Comparison of ENCODE assay signal across 9 mouse cellular contexts in the genomic region with DNA sequence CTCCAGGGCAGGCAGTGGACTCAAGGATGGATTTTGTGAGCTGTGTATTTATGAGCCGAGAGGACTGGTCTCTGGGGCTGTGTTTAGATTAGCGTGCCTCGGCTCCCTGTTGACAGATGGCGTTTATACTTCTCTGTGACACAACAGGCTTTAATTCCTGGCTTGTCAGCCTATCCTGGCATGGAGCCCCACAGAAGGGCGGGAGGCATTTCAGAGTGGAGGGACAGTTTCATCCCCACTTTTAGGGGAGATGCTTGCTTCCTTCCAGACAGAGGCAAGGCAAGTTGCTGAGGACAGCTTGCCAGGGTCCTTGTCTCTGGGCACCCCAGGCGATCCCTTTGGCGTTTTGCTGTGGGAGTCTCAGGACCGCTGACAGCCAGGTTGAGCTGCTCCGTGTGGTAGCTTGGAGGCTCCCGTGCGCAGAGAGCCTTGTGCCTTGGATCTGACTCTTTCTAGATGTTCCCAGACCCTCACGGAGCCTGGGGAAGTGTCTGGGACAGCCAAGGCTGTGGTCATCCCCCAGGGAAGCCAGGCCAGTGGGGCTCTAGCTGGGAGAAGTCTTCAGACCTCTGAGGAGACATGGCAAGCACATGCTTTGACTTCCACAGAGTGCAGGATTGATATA. TPM values are rescaled to one million over a fixed set of nuclear protein-coding genes. Genes with fewer than 3 reads are reported as not detected.
DNase-seq lines count a peak whose midpoint lies in the region; ATAC-seq lines count a peak whose summit lies in the region.
"Had no signal": no experiment of that assay in that cellular context is flagged by ENCODE, and none has a peak within 500 bp of the region (broad histone marks: within the 10 kb centered on the region; RNA-seq: fewer than 3 reads in every experiment).

No protein-coding gene starts in this region.

- H3K27me3 ChIP-seq in forebrain, embryonic 14.5 days (replicated peaks; ENCODE audit: control insufficient read depth, insufficient read depth, low read length) = no peaks in the 10 kb centered on the region
- H3K27me3 ChIP-seq in forebrain, embryonic 12.5 days = no peaks in the 10 kb centered on the region
- H3K27me3 ChIP-seq in stomach, embryonic 16.5 days (ENCODE audit: control insufficient read depth, insufficient read depth, low read length) = no peaks in the 10 kb centered on the region

- peaks cover 3% of the 10 kb centered on the region; the same call in 1 of the 2 replicates for H3K4me1 ChIP-seq in forebrain, embryonic 14.5 days (ENCODE audit: control insufficient read depth, insufficient read depth, low read length)
- H3K4me1 ChIP-seq in forebrain, embryonic 12.5 days = no peaks in the 10 kb centered on the region
- H3K4me1 ChIP-seq in stomach, embryonic 16.5 days (ENCODE audit: control insufficient read depth, insufficient read depth, low read length) = peaks cover 33% of the 10 kb centered on the region

- no peaks in the 10 kb centered on the region for H3K36me3 ChIP-seq in forebrain, embryonic 14.5 days (ENCODE audit: control insufficient read depth, insufficient read depth, low read length)
- no peaks in the 10 kb centered on the region for H3K36me3 ChIP-seq in forebrain, embryonic 12.5 days (replicated peaks)
- H3K36me3 ChIP-seq in stomach, embryonic 16.5 days (ENCODE audit: control insufficient read depth, insufficient read depth, low read length) = no peaks in the 10 kb centered on the region

- ATAC-seq in forebrain, embryonic 14.5 days = peak; percentile 76; the same call in 1 of the 2 replicates
- no peak for ATAC-seq in forebrain, embryonic 12.5 days (ENCODE audit: low FRiP score)
- ATAC-seq in stomach, embryonic 16.5 days (ENCODE audit: insufficient read depth, low FRiP score) = peak; percentile 77
- ATAC-seq in inflammation-experienced regulatory T-cells, adult 6 months = no peak

- intact Hi-C loops in left cerebral cortex, postnatal 25 days (cut with DNase I) = loop anchor here (10.0 kb wide), 1 partner anchor 607 kb away; no protein-coding TSS in a partner anchor

- H3K4me3 ChIP-seq in forebrain, embryonic 14.5 days (ENCODE audit: low read depth, low read length) = no peak overlapping the region
- no peak overlapping the region for H3K4me3 ChIP-seq in forebrain, embryonic 12.5 days (replicated peaks)
- no peak overlapping the region for H3K4me3 ChIP-seq in stomach, embryonic 16.5 days (replicated peaks; ENCODE audit: low read length)

- 52% methylated on average over 12 of the region's 12 CpGs for WGBS in forebrain, embryonic 14.5 days
- 67% methylated on average over 12 of the region's 12 CpGs for WGBS in forebrain, embryonic 12.5 days
- 32% methylated on average over 12 of the region's 12 CpGs for WGBS in stomach, embryonic 16.5 days

- H3K27ac ChIP-seq in forebrain, embryonic 14.5 days (ENCODE audit: low read depth, low read length) = 0 out of 2 replicates have a peak overlapping the region, but pooled peaks have one; percentile 23
- H3K27ac ChIP-seq in forebrain, embryonic 12.5 days = no peak overlapping the region
- H3K27ac ChIP-seq in stomach, embryonic 16.5 days (ENCODE audit: low read length) = peak overlapping the region; percentile 61
- H3K27ac ChIP-seq: macrophage had no signal

- H3K9me3 ChIP-seq in forebrain, embryonic 14.5 days (replicated peaks; ENCODE audit: control insufficient read depth, low read length) = no peaks in the 10 kb centered on the region
- H3K9me3 ChIP-seq in forebrain, embryonic 12.5 days = no peaks in the 10 kb centered on the region
- no peaks in the 10 kb centered on the region for H3K9me3 ChIP-seq in stomach, embryonic 16.5 days (replicated peaks; ENCODE audit: control insufficient read depth, low read length)

- H3K4me2 ChIP-seq in forebrain, embryonic 14.5 days (ENCODE audit: low read length) = no peak overlapping the region
- no peak overlapping the region for H3K4me2 ChIP-seq in forebrain, embryonic 12.5 days
- H3K4me2 ChIP-seq in stomach, embryonic 16.5 days (ENCODE audit: low read depth, low read length) = peak overlapping the region; percentile 9; the same call in 1 of the 2 replicates

- H3K9ac ChIP-seq in forebrain, embryonic 14.5 days (ENCODE audit: low read length) = no peak overlapping the region
- no peak overlapping the region; the same call in 1 of the 2 replicates for H3K9ac ChIP-seq in forebrain, embryonic 12.5 days
- H3K9ac ChIP-seq in stomach, embryonic 16.5 days (ENCODE audit: low read length) = peak overlapping the region; percentile 46

- DNase-seq in forebrain, embryonic 14.5 days (ENCODE audit: low spot score) = peak; percentile 79
- peak; percentile 25 for DNase-seq in retina, adult 2 months (ENCODE audit: low read depth, low spot score)
- no peak for DNase-seq in retina, embryonic 14.5 days (ENCODE audit: low spot score)
- peak; percentile 25 for DNase-seq in layer of hippocampus, adult 9-11 months
- DNase-seq in left cerebral cortex, postnatal 25 days (ENCODE audit: low spot score in 2 of 2) = no peak

RNA-seq across cellular contexts. Expression of a gene that starts 23.6 kb away (rescaled TPM):
- 0.17 and 0.27 TPM in 2 replicates for polyA plus RNA-seq in forebrain, embryonic 14.5 days (2014; fragmentation: Nextera tagmentation; extraction: Ambion mirVana)
- polyA plus RNA-seq in forebrain, embryonic 12.5 days (2016; fragmentation: Nextera tagmentation; extraction: Ambion mirVana) = 0.08 and 0.09 TPM in 2 replicates
- 4.9 and 5.6 TPM in 2 replicates for polyA plus RNA-seq in stomach, embryonic 16.5 days (2015; fragmentation: Nextera tagmentation; extraction: Ambion mirVana)
- under 1 TPM; 0.20 to 0.54 (median 0.38) TPM for polyA plus RNA-seq in inflammation-experienced regulatory T-cells, adult 6 months (2017; shearing (Covaris generic))
- total RNA-seq in left cerebral cortex, postnatal 25 days (2021) = under 1 TPM; 0.21 to 0.32 TPM
- polyA plus RNA-seq: macrophage had no signal

Comparison
In these comparisons a context has a peak if more than half of its experiments do, and no peak if none do; other contexts are left out.
1. ATAC-seq: peak in forebrain, embryonic 14.5 days (single experiment) and stomach, embryonic 16.5 days (single experiment); none in forebrain, embryonic 12.5 days (single experiment) and inflammation-experienced regulatory T-cells, adult 6 months (single experiment).
2. DNase-seq: peak in forebrain, embryonic 14.5 days (single experiment), retina, adult 2 months (single experiment) and layer of hippocampus, adult 9-11 months (single experiment); none in retina, embryonic 14.5 days (single experiment) and left cerebral cortex, postnatal 25 days (0 of 2).